Mouse (Mus musculus): ENCODE results near the gene Cox4i2. TPM values are rescaled to one million over a fixed set of nuclear protein-coding genes. Genes with fewer than 3 reads are reported as not detected.

Gene Cox4i2
- polyA plus RNA-seq, 1 experiment from 2014 or later = 18.6 TPM

DNA sequence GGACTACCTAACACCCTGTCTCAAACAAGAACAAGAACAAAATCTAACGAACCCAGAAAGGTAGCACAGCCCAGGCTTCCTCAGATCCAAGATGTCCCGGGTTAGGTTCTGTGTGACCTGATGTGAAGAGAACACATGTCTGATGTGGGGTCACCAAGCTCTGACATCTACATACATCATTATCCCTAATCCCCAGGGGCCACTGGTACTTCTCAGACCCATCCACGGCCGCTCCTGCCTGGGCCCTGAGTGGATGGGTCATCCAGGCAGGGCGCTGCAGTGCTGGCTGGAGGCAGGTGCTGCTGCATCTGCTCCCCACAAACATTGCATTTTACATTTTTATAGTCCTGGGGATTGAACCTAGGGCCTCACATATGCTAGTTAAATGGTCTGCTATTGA lies 13.5 kb upstream of the Cox4i2 start:
- peak overlapping the region in 1 of 2 experiments; percentile 82; a peak in 1 of 4 replicates for H3K27ac ChIP-seq (replicated peaks in 1 of 2; ENCODE audit: control insufficient read depth in 1 of 2, insufficient read depth in 1 of 2, low read depth in 2 of 2, low read length in 2 of 2)
- ATAC-seq (ENCODE audit: insufficient number of reproducible peaks, insufficient read depth, low FRiP score, low read depth) = no peak
- H3K4me3 ChIP-seq (ENCODE audit: control insufficient read depth in 1 of 2, insufficient read depth in 1 of 2, low read depth in 1 of 2, low read length in 2 of 2) = no peak overlapping the region
- H3K4me1 ChIP-seq (ENCODE audit: control insufficient read depth in 2 of 2, insufficient read depth in 2 of 2, low read length in 2 of 2) = peaks cover 28 to 47% of the 10 kb centered on the region in 2 experiments
- no peaks in the 10 kb centered on the region for H3K27me3 ChIP-seq (ENCODE audit: control insufficient read depth, insufficient read depth, low read length)
- no peaks in the 10 kb centered on the region for H3K36me3 ChIP-seq (ENCODE audit: control insufficient read depth, insufficient read depth, low read length)
- H3K9ac ChIP-seq (ENCODE audit: low read length) = no peak overlapping the region
- H3K9me3 ChIP-seq (ENCODE audit: control insufficient read depth, low read length) = no peaks in the 10 kb centered on the region
- H3K4me2 ChIP-seq (ENCODE audit: low read length) = no peak overlapping the region
- WGBS = 77% methylated on average over 5 of the region's 5 CpGs

DNA sequence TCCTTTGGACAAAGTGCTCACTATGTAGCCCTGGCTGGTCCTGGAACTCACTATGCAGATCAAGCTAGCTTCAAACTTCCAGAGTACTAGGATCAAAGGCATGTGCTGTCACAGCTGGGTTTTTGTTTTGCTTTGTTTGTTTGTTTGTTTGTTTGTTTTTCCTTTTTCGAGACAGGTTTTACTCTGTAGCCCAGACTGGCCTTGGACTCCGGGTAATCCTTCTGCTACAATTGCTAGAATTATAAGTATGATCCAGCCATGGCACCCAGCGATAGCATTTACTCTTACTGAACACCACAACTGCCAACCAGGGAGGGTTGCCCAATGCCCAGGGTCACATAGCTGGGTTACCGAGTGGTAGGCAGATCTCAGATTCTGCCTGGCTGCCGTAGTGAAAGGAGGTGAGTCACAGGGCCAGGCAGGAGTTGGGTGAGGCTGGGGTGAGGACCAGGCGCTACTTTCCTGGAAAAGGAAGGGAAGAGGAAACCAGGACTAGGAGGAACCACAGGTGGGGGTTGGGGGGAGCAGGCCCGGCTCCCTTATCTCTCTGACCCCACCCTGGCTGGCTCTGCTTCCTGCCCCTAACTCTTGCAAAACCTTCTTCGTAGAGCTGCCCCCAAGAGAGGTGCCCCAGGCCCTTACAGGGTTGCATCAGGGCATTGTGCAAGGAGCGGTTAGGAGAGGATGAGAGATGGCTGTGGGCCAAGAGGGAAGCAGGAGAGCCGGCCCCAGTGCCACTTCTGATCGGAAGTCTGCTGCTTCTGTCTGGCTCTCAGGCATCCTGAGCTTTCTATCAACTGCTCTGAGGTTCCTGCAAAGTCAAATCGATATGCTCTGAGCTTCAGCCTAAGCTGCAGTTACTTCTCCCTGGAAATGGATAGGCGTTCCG lies 12.6 kb upstream of the Cox4i2 start:
- peaks cover 25 to 43% of the 10 kb centered on the region in 2 experiments for H3K4me1 ChIP-seq (ENCODE audit: control insufficient read depth in 2 of 2, insufficient read depth in 2 of 2, low read length in 2 of 2)
- ATAC-seq (ENCODE audit: insufficient number of reproducible peaks, insufficient read depth, low FRiP score, low read depth) = peak; percentile 20
- H3K36me3 ChIP-seq (ENCODE audit: control insufficient read depth, insufficient read depth, low read length) = no peaks in the 10 kb centered on the region
- H3K27me3 ChIP-seq (ENCODE audit: control insufficient read depth, insufficient read depth, low read length) = no peaks in the 10 kb centered on the region
- H3K9ac ChIP-seq (ENCODE audit: low read length) = peak overlapping the region; percentile 44; the same call in 1 of the 2 replicates
- peak overlapping the region; percentile 42 for H3K4me2 ChIP-seq (ENCODE audit: low read length)
- H3K9me3 ChIP-seq (ENCODE audit: control insufficient read depth, low read length) = no peaks in the 10 kb centered on the region
- 24% methylated on average over 13 of the region's 14 CpGs for WGBS
- H3K4me3 ChIP-seq (ENCODE audit: control insufficient read depth in 1 of 2, insufficient read depth in 1 of 2, low read depth in 1 of 2, low read length in 2 of 2) = no peak overlapping the region
- H3K27ac ChIP-seq (replicated peaks in 1 of 2; ENCODE audit: control insufficient read depth in 1 of 2, insufficient read depth in 1 of 2, low read depth in 2 of 2, low read length in 2 of 2) = peak overlapping the region; percentile 56 to 76

DNA sequence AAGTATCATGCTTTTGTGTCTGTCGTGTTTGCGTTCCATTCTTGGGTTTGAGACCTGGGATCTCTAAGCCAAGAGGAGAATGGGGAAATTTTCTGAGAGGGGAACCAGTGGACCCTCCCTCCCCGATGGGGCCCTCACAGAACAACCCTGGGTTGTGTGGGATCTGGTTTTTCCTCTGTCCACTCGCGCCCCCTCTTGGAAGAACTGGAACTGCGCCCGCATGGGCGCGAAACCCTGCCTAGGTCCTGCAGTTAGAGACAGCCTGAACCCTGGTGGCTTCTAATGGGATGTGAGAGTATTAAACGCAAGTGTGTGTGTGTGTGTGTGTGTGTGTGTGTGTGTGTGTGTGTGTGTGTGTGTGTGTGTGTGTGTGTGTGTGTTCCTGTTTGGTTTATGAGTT lies 11.5 kb upstream of the Cox4i2 start:
- 30% methylated on average over 10 of the region's 10 CpGs for WGBS
- peaks cover 23 to 39% of the 10 kb centered on the region in 2 experiments for H3K4me1 ChIP-seq (ENCODE audit: control insufficient read depth in 2 of 2, insufficient read depth in 2 of 2, low read length in 2 of 2)
- H3K9ac ChIP-seq (ENCODE audit: low read length) = peak overlapping the region; percentile 44; the same call in 1 of the 2 replicates
- no peaks in the 10 kb centered on the region for H3K9me3 ChIP-seq (ENCODE audit: control insufficient read depth, low read length)
- H3K4me2 ChIP-seq (ENCODE audit: low read length) = peak overlapping the region; percentile 42; the same call in 1 of the 2 replicates
- ATAC-seq (ENCODE audit: insufficient number of reproducible peaks, insufficient read depth, low FRiP score, low read depth) = no peak
- H3K36me3 ChIP-seq (ENCODE audit: control insufficient read depth, insufficient read depth, low read length) = no peaks in the 10 kb centered on the region
- no peaks in the 10 kb centered on the region for H3K27me3 ChIP-seq (ENCODE audit: control insufficient read depth, insufficient read depth, low read length)
- peak overlapping the region; percentile 35 to 76; a peak in 2 of 4 replicates for H3K27ac ChIP-seq (replicated peaks in 1 of 2; ENCODE audit: control insufficient read depth in 1 of 2, insufficient read depth in 1 of 2, low read depth in 2 of 2, low read length in 2 of 2)
- no peak overlapping the region for H3K4me3 ChIP-seq (ENCODE audit: control insufficient read depth in 1 of 2, insufficient read depth in 1 of 2, low read depth in 1 of 2, low read length in 2 of 2)

DNA sequence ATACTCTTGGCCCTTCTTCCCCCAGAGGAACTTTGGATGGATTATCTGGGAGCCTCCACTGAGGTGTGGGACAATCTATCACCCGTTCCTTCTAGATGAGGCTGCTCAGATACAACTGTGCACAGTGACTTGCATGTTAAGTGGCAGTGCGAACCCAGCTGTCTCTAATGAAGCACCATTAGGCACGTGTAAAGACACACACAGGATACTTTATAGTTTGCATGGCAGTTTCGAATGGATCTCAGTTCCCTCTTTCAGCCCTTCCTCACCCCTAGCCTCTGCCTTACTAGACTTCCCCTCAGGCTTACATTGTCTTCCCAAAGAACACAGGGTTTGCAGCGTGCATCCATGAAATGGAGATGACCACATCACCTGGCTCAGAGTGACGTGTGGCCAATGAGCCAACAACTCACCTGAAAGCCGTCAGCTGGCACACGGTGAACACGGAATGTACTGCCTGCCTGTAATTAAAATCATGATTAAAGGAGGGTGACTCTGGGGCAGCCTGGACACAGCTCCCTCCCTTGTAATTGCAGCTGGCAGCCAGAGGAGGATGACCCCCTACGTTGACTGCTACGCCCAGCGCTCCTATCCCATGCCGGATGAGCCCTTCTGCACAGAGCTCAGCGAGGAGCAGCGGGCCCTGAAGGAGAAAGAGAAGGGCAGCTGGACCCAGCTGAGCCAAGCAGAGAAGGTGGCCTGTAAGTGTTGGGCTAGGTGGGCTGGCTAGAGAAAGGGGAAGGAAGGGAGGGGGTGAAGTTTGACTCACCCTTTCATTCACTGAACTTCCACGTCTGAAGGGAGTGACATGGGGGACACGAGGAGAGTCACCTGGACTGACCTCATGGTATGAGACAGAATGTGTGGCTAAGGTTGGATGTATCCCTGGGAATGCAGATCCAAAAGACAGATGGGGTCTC lies 2.8 kb downstream of the Cox4i2 start:
- WGBS = 83% methylated on average over 17 of the region's 17 CpGs
- no peaks in the 10 kb centered on the region for H3K27me3 ChIP-seq (ENCODE audit: control insufficient read depth, insufficient read depth, low read length)
- H3K36me3 ChIP-seq (ENCODE audit: control insufficient read depth, insufficient read depth, low read length) = no peaks in the 10 kb centered on the region
- no peak for ATAC-seq (ENCODE audit: insufficient number of reproducible peaks, insufficient read depth, low FRiP score, low read depth)
- no peak overlapping the region for H3K9ac ChIP-seq (ENCODE audit: low read length)
- H3K27ac ChIP-seq (replicated peaks in 1 of 2; ENCODE audit: control insufficient read depth in 1 of 2, insufficient read depth in 1 of 2, low read depth in 2 of 2, low read length in 2 of 2) = no peak overlapping the region
- no peak overlapping the region for H3K4me2 ChIP-seq (ENCODE audit: low read length)
- no peak overlapping the region for H3K4me3 ChIP-seq (ENCODE audit: control insufficient read depth in 1 of 2, insufficient read depth in 1 of 2, low read depth in 1 of 2, low read length in 2 of 2)
- peaks cover 14 to 16% of the 10 kb centered on the region in 2 experiments for H3K4me1 ChIP-seq (ENCODE audit: control insufficient read depth in 2 of 2, insufficient read depth in 2 of 2, low read length in 2 of 2)
- no peaks in the 10 kb centered on the region for H3K9me3 ChIP-seq (ENCODE audit: control insufficient read depth, low read length)

DNA sequence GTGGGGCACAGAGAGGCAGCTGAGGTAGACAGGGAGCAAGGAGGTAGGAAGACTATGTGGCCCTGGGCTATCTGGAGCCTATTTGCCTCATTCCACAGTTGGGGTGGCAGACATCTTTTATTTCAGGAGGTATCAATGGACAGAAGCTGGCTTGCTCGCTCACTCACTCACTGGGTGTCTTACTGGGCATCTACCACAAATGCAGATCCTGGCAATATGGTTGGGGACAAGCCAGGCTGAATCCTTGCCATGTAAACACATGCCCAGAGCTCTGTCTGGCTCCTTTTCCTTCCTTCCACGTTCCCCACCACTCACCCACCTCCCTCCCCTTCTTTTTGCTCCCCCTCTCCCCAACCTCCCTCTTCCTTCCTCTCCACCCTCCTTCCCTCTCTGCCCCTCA lies 3.5 kb downstream of the Cox4i2 start:
- Histone ChIP-seq H3K27ac (replicated peaks in 1 of 2; ENCODE audit: control insufficient read depth in 1 of 2, insufficient read depth in 1 of 2, low read depth in 2 of 2, low read length in 2 of 2) (no peak overlapping the region), H3K4me1 (ENCODE audit: control insufficient read depth in 2 of 2, insufficient read depth in 2 of 2, low read length in 2 of 2) (peaks cover 14 to 16% of the 10 kb centered on the region in 2 experiments), H3K27me3 (ENCODE audit: control insufficient read depth, insufficient read depth, low read length) (no peaks in the 10 kb centered on the region), H3K9me3 (ENCODE audit: control insufficient read depth, low read length) (no peaks in the 10 kb centered on the region), H3K36me3 (ENCODE audit: control insufficient read depth, insufficient read depth, low read length) (no peaks in the 10 kb centered on the region), H3K4me3 (ENCODE audit: control insufficient read depth in 1 of 2, insufficient read depth in 1 of 2, low read depth in 1 of 2, low read length in 2 of 2) (no peak overlapping the region), H3K9ac (ENCODE audit: low read length) (no peak overlapping the region), H3K4me2 (ENCODE audit: low read length) (no peak overlapping the region)
- 78% methylated on average over 2 of the region's 2 CpGs for WGBS
- no peak for ATAC-seq (ENCODE audit: insufficient number of reproducible peaks, insufficient read depth, low FRiP score, low read depth)

DNA sequence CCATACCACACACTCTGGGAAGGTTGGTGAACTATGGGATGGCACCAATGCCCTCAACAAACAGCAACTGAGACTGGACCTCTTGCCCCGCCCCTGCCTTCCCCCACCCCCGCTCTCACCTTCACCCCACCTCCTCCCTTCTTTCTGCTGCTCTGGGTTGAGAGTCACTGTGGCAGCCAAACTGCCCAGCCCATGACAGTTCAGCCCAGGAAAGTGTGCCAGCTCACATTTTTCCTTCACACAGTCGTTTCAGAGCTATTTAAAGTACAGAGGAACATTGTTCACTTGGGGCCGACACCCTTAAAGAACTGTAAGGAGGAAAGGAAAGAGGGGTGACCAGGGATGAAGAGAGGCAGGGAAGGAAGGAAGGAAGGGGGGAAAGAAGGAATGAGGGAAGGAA lies 4.4 kb downstream of the Cox4i2 start:
- H3K4me1 ChIP-seq (ENCODE audit: control insufficient read depth in 2 of 2, insufficient read depth in 2 of 2, low read length in 2 of 2) = peaks cover 14 to 16% of the 10 kb centered on the region in 2 experiments
- no peaks in the 10 kb centered on the region for H3K27me3 ChIP-seq (ENCODE audit: control insufficient read depth, insufficient read depth, low read length)
- no peaks in the 10 kb centered on the region for H3K36me3 ChIP-seq (ENCODE audit: control insufficient read depth, insufficient read depth, low read length)
- H3K9ac ChIP-seq (ENCODE audit: low read length) = no peak overlapping the region
- WGBS = 25% methylated on average over 4 of the region's 4 CpGs
- H3K4me3 ChIP-seq (ENCODE audit: control insufficient read depth in 1 of 2, insufficient read depth in 1 of 2, low read depth in 1 of 2, low read length in 2 of 2) = no peak overlapping the region
- peak overlapping the region; percentile 51 to 55 for H3K27ac ChIP-seq (replicated peaks in 1 of 2; ENCODE audit: control insufficient read depth in 1 of 2, insufficient read depth in 1 of 2, low read depth in 2 of 2, low read length in 2 of 2)
- H3K4me2 ChIP-seq (ENCODE audit: low read length) = no peak overlapping the region
- ATAC-seq (ENCODE audit: insufficient number of reproducible peaks, insufficient read depth, low FRiP score, low read depth) = no peak
- H3K9me3 ChIP-seq (ENCODE audit: control insufficient read depth, low read length) = no peaks in the 10 kb centered on the region

DNA sequence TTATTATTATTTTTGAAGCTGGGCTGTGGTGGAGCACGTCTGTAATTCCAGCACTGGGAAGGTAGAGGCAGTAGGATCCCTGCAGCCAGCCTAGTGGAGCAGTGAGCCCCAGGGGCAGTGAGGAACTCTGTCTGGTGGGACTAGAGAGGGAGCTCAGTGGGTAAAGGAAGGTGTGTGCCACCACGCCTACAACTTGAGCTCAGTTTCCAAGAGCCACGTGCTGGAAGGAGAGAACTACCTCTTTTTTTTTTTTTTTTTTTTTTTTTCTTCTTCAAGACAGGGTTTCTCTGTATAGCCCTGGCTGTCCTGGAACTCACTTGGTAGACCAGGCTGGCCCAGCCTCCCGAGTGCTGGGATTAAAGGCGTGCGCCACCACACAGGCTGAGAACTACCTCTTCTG lies 9.3 kb downstream of the Cox4i2 start:
- Histone ChIP-seq H3K4me2 (ENCODE audit: low read length) (no peak overlapping the region), H3K9me3 (ENCODE audit: control insufficient read depth, low read length) (no peaks in the 10 kb centered on the region), H3K4me1 (ENCODE audit: control insufficient read depth in 2 of 2, insufficient read depth in 2 of 2, low read length in 2 of 2) (peaks cover 23 to 31% of the 10 kb centered on the region in 2 experiments), H3K36me3 (ENCODE audit: control insufficient read depth, insufficient read depth, low read length) (no peaks in the 10 kb centered on the region), H3K9ac (ENCODE audit: low read length) (no peak overlapping the region), H3K27ac (replicated peaks in 1 of 2; ENCODE audit: control insufficient read depth in 1 of 2, insufficient read depth in 1 of 2, low read depth in 2 of 2, low read length in 2 of 2) (no peak overlapping the region), H3K4me3 (ENCODE audit: control insufficient read depth in 1 of 2, insufficient read depth in 1 of 2, low read depth in 1 of 2, low read length in 2 of 2) (no peak overlapping the region), H3K27me3 (ENCODE audit: control insufficient read depth, insufficient read depth, low read length) (no peaks in the 10 kb centered on the region)
- ATAC-seq (ENCODE audit: insufficient number of reproducible peaks, insufficient read depth, low FRiP score, low read depth) = no peak
- WGBS = 65% methylated on average over 6 of the region's 6 CpGs
